Mouse (Mus musculus) ES-Bruce4 (cell line): Measurements from ENCODE around the gene Kcnma1.

Experiments used
- CTCF ChIP-seq: IDR thresholded peaks from one replicate; pipeline ENCODE4 v1.8.1; 2011; ENCODE audit warnings: low read depth, low read length
- EP300 ChIP-seq: IDR thresholded peaks from 2 replicates; pipeline ENCODE4 v1.6.1; 2011; ENCODE audit warnings: low read depth, low read length; ENCODE audit not compliant: insufficient read depth
- POLR2A ChIP-seq: IDR thresholded peaks from one replicate; pipeline ENCODE4 v1.8.1; 2011; ENCODE audit warnings: low read length; ENCODE audit not compliant: insufficient read depth

GRCm38 (mm10) chr14:23592826-23593447, 421.4 kb downstream of the Kcnma1 start:
- no peak for TF ChIP-seq CTCF
- TF ChIP-seq EP300: no peak
- TF ChIP-seq POLR2A: no peak
